Mouse (Mus musculus): ENCODE data around the gene Purb. TPM values are rescaled to one million over a fixed set of nuclear protein-coding genes. Genes with fewer than 3 reads are reported as not detected.

Purb gene
- total and polyA plus RNA-seq, 3 experiments: 19.3 to 45.2 (median 42.4) TPM

DNA sequence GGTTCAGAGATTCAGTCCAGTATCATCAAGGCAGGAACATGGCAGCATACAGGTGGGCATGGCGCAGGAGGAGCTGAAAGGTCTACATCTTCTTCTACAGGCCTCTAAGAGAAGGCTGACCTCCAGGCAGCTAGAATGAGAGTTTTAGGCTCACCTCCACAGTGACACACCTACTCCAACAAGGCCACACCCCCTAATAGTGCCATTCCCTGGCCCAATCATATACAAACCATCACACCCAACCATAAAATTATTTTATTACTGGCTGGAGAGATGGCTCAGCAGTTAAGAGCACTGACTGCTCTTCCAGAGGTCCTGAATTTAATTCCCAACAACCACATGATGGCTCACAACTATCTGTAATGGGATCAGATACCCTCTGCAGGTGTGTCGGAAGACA is 26.8 kb upstream of the Purb start:
- no peaks in the 10 kb centered on the region for H3K79me2 ChIP-seq (replicated peaks; ENCODE audit: control insufficient read depth, extremely low read depth, insufficient read depth, poor library complexity, severe bottlenecking)
- no peak overlapping the region for H3K27ac ChIP-seq (ENCODE audit: insufficient read depth, low read depth)
- peaks cover 27 to 64% of the 10 kb centered on the region in 2 experiments for H3K36me3 ChIP-seq (replicated peaks in 1 of 2; ENCODE audit: control insufficient read depth in 1 of 2, insufficient read depth in 1 of 2, low read length in 1 of 2)
- in situ Hi-C loops (cut with MboI; ENCODE audit: low pct_ligation_motif_present, low pct_unique_long_range_greater_than_20kb, low sequenced_read_pairs) (no loop called here), dilution Hi-C loops (cut with MboI; ENCODE audit: extremely low pct_ligation_motif_present, extremely low pct_unique_long_range_greater_than_20kb, low sequenced_read_pairs) (no loop called here)
- no peaks in the 10 kb centered on the region for H3K9me3 ChIP-seq (replicated peaks; ENCODE audit: low read length)
- DNase-seq (ENCODE audit: extremely low read depth): no peak
- H3K9ac ChIP-seq (ENCODE audit: insufficient read depth, low read depth): no peak overlapping the region
- H3K4me3 ChIP-seq (replicated peaks in 1 of 3; ENCODE audit: low read depth in 2 of 3, low read length in 2 of 3, poor library complexity in 1 of 3): no peak overlapping the region
- H3K4me2 ChIP-seq (ENCODE audit: insufficient read depth, low read depth, poor library complexity, severe bottlenecking): no peak overlapping the region
- no peaks in the 10 kb centered on the region for H3K27me3 ChIP-seq (replicated peaks)
- TF ChIP-seq GABPA (IDR thresholded peaks at IDR 0.05; ENCODE audit: insufficient replicate concordance, low read depth, low read length) (no peak), NELFE (IDR thresholded peaks at IDR 0.05; ENCODE audit: low read depth, low read length) (no peak), JUND (conservative IDR thresholded peaks at IDR 0.05; ENCODE audit: low read depth, low read length) (no peak), KAT2A (IDR thresholded peaks at IDR 0.05; ENCODE audit: insufficient replicate concordance, low read length) (no peak), MEF2A (IDR thresholded peaks at IDR 0.05; ENCODE audit: borderline replicate concordance, low read depth, low read length) (no peak), POLR2AphosphoS2 (IDR thresholded peaks at IDR 0.05; ENCODE audit: low read depth, low read length) (no peak), MAX (IDR thresholded peaks at IDR 0.05; ENCODE audit: low read length) (no peak), SIN3A (IDR thresholded peaks at IDR 0.05; ENCODE audit: low read length) (no peak), ZNF384 (IDR thresholded peaks at IDR 0.05; ENCODE audit: low read depth, low read length) (no peak), MAZ (IDR thresholded peaks at IDR 0.05; ENCODE audit: low read depth, low read length) (no peak), RAD21 (IDR thresholded peaks at IDR 0.05; ENCODE audit: low read depth, low read length) (no peak), JUN (IDR thresholded peaks at IDR 0.05; ENCODE audit: insufficient read depth, low read depth, low read length) (no peak), ETS1 (conservative IDR thresholded peaks at IDR 0.05; ENCODE audit: low read depth, low read length) (no peak), USF1 (IDR thresholded peaks at IDR 0.05; ENCODE audit: low read depth, low read length) (no peak), CTCF (conservative IDR thresholded peaks at IDR 0.05 in 1 of 2, IDR thresholded peaks at IDR 0.05 in 1 of 2; ENCODE audit: low read depth in 2 of 2, low read length in 2 of 2) (no peak), USF2 (conservative IDR thresholded peaks at IDR 0.05; ENCODE audit: low read depth, low read length) (no peak), ZKSCAN1 (IDR thresholded peaks at IDR 0.05; ENCODE audit: borderline replicate concordance, low read depth, low read length) (no peak), MAFK (IDR thresholded peaks at IDR 0.05; ENCODE audit: insufficient replicate concordance, low read length) (no peak), CHD2 (IDR thresholded peaks at IDR 0.05; ENCODE audit: low read length) (no peak)
- peaks cover 5 to 8% of the 10 kb centered on the region in 2 experiments; a peak in 2 of 4 replicates for H3K4me1 ChIP-seq (ENCODE audit: control insufficient read depth in 1 of 2, insufficient read depth in 2 of 2)

DNA sequence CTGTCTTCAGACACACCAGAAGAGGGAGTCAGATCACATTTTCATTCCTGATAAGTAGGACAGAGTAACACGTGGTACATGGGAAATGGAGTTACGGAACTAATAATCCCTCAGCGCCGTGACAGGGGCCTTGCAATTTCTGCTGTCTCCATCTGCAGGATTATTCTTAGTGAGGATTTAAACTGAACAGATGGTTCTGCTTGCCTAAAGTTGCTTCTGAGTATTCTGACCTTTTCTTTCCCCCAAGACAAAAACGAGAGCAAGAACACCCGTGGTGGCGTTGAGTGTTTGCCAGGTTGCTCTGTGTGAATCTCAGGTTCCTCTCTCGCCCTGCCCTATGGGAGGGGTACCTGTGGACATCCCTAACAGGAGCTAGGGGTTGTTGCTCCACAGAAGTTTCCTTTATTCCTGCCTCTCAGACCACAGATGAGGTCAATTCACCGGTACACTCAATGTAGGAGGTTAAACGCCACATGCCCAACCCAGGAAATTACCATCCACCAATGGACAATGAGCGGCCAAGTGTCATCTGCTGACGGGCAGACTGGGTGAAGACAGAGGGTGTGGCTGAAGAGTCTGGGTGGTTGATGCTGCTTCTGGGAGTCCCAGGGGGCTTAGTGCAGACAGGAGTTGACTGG is 21.7 kb upstream of the Purb start:
- Histone ChIP-seq H3K27me3 (replicated peaks) (no peaks in the 10 kb centered on the region), H3K4me1 (ENCODE audit: control insufficient read depth in 1 of 2, insufficient read depth in 2 of 2) (peaks cover 5 to 20% of the 10 kb centered on the region in 2 experiments; a peak in 2 of 4 replicates), H3K4me3 (replicated peaks in 1 of 3; ENCODE audit: low read depth in 2 of 3, low read length in 2 of 3, poor library complexity in 1 of 3) (peak overlapping the region; percentile 48 to 74 (median 48)), H3K79me2 (replicated peaks; ENCODE audit: control insufficient read depth, extremely low read depth, insufficient read depth, poor library complexity, severe bottlenecking) (no peaks in the 10 kb centered on the region), H3K9ac (ENCODE audit: insufficient read depth, low read depth) (peak overlapping the region; percentile 50), H3K4me2 (ENCODE audit: insufficient read depth, low read depth, poor library complexity, severe bottlenecking) (peak overlapping the region; percentile 95), H3K27ac (ENCODE audit: insufficient read depth, low read depth) (0 out of 2 replicates have a peak overlapping the region, but pooled peaks have one; percentile 5), H3K9me3 (replicated peaks; ENCODE audit: low read length) (no peaks in the 10 kb centered on the region), H3K36me3 (replicated peaks in 1 of 2; ENCODE audit: control insufficient read depth in 1 of 2, insufficient read depth in 1 of 2, low read length in 1 of 2) (peaks cover 0 to 22% of the 10 kb centered on the region in 2 experiments)
- peak; percentile 96 for DNase-seq (ENCODE audit: extremely low read depth)
- in situ Hi-C loops (cut with MboI; ENCODE audit: low pct_ligation_motif_present, low pct_unique_long_range_greater_than_20kb, low sequenced_read_pairs): no loop called here
- dilution Hi-C loops (cut with MboI; ENCODE audit: extremely low pct_ligation_motif_present, extremely low pct_unique_long_range_greater_than_20kb, low sequenced_read_pairs): no loop called here
- no peak for TF ChIP-seq KAT2A (IDR thresholded peaks at IDR 0.05; ENCODE audit: insufficient replicate concordance, low read length)
- TF ChIP-seq GABPA (IDR thresholded peaks at IDR 0.05; ENCODE audit: insufficient replicate concordance, low read depth, low read length): no peak
- no peak; the same call in 1 of the 2 replicates for TF ChIP-seq IRF4 (IDR thresholded peaks at IDR 0.05; ENCODE audit: low read depth, low read length)
- no peak for TF ChIP-seq MAFK (IDR thresholded peaks at IDR 0.05; ENCODE audit: insufficient replicate concordance, low read length)
- no peak for TF ChIP-seq RCOR1 (conservative IDR thresholded peaks at IDR 0.05; ENCODE audit: low read depth, low read length)
- 0 out of 2 replicates have a peak, but pooled peaks have one; percentile 63 for TF ChIP-seq TBP (conservative IDR thresholded peaks at IDR 0.05; ENCODE audit: low read depth, low read length)
- peak; percentile 54; the same call in 1 of the 2 replicates for TF ChIP-seq MXI1 (IDR thresholded peaks at IDR 0.05; ENCODE audit: low read depth, low read length)
- no peak for TF ChIP-seq ZKSCAN1 (IDR thresholded peaks at IDR 0.05; ENCODE audit: borderline replicate concordance, low read depth, low read length)
- no peak for TF ChIP-seq ZNF384 (IDR thresholded peaks at IDR 0.05; ENCODE audit: low read depth, low read length)
- TF ChIP-seq JUND (conservative IDR thresholded peaks at IDR 0.05; ENCODE audit: low read depth, low read length): no peak
- 0 out of 2 replicates have a peak, but pooled peaks have one; percentile 47 for TF ChIP-seq POLR2AphosphoS2 (IDR thresholded peaks at IDR 0.05; ENCODE audit: low read depth, low read length)
- no peak for TF ChIP-seq PAX5 (IDR thresholded peaks at IDR 0.05; ENCODE audit: low read length)
- 0 out of 2 replicates have a peak, but pooled peaks have one; percentile 16 for TF ChIP-seq MEF2A (IDR thresholded peaks at IDR 0.05; ENCODE audit: borderline replicate concordance, low read depth, low read length)
- TF ChIP-seq BHLHE40 (IDR thresholded peaks at IDR 0.05; ENCODE audit: low read depth, low read length): no peak
- no peak for TF ChIP-seq CHD1 (IDR thresholded peaks at IDR 0.05; ENCODE audit: low read depth, low read length)
- peak; percentile 41; the same call in 1 of the 2 replicates for TF ChIP-seq NRF1 (IDR thresholded peaks at IDR 0.05; ENCODE audit: low read depth, low read length)
- no peak for TF ChIP-seq EP300 (IDR thresholded peaks at IDR 0.05; ENCODE audit: low read length)
- TF ChIP-seq MAX (IDR thresholded peaks at IDR 0.05; ENCODE audit: low read length): peak; percentile 28
- TF ChIP-seq ZMIZ1 (IDR thresholded peaks at IDR 0.05; ENCODE audit: low read depth, low read length): peak; percentile 54; the same call in 1 of the 2 replicates
- no peak for TF ChIP-seq JUN (IDR thresholded peaks at IDR 0.05; ENCODE audit: insufficient read depth, low read depth, low read length)
- no peak for TF ChIP-seq MAZ (IDR thresholded peaks at IDR 0.05; ENCODE audit: low read depth, low read length)
